14 mouse cellular contexts compared by ENCODE assay signal in the genomic region with DNA sequence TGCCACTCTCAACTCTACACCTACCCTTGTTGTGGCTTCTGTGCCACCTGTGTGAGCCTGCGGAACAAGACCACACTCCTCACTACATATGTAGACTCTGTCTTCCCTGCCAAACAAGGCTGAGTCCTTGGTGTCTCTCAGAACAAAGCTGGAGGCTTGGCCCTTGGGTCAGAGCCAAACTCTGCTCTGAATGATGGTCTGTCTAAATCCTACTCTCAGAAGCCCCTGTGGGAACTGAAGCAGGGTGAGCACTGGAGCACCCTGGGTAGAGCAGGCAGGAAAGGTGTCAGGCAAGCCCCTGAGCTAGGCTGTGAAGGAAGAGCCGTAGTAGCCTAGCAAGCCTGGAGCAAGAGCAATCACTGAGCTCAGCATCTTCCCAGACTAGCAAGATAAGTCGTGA. TPM values are rescaled to one million over a fixed set of nuclear protein-coding genes. Genes with fewer than 3 reads are reported as not detected.
A peak's percentile ranks its signal among the peaks of the same experiment; 100 is the strongest.
DNase-seq lines count a peak whose midpoint lies in the region; ATAC-seq and TF ChIP-seq lines count a peak whose summit lies in the region.
"Had no signal": no experiment of that assay in that cellular context is flagged by ENCODE, and none has a peak within 500 bp of the region (broad histone marks: within the 10 kb centered on the region; RNA-seq: fewer than 3 reads in every experiment).

No protein-coding gene starts in this region.

- ATAC-seq in heart, postnatal 0 days (ENCODE audit: insufficient read depth, low read depth): no peak
- ATAC-seq in midbrain, embryonic 16.5 days: no peak
- no peak for ATAC-seq in frontal cortex, adult (ENCODE audit: low TSS enrichment)
- ATAC-seq: forebrain, embryonic 16.5 days had no signal

- no peak overlapping the region for H3K9ac ChIP-seq in heart, postnatal 0 days (replicated peaks; ENCODE audit: low read depth, low read length)
- H3K9ac ChIP-seq in midbrain, embryonic 16.5 days (ENCODE audit: low read depth, low read length): no peak overlapping the region
- H3K9ac ChIP-seq: neural tube, embryonic 12.5 days had no signal

- DNase-seq in heart, postnatal 0 days (ENCODE audit: low spot score): no peak
- DNase-seq in heart, postnatal 36 days: no peak
- DNase-seq in midbrain, embryonic 10.5 days (ENCODE audit: low spot score): no peak
- DNase-seq in embryonic facial prominence, embryonic 10.5 days (ENCODE audit: low spot score): no peak
- peak; percentile 41 to 48 for DNase-seq in thymus, postnatal 10 days (ENCODE audit: low spot score in 2 of 2)
- DNase-seq in yolk sac, embryonic 10.5 days (ENCODE audit: low spot score): no peak
- DNase-seq: kidney, adult 18-20 months; layer of hippocampus, postnatal 36 days had no signal

- no peak for TF ChIP-seq CTCF in heart, postnatal 0 days (IDR thresholded peaks at IDR 0.05; ENCODE audit: low read depth)

- peak overlapping the region; percentile 47 for H3K27ac ChIP-seq in heart, postnatal 0 days (ENCODE audit: low read depth)
- H3K27ac ChIP-seq in midbrain, embryonic 10.5 days (replicated peaks): 0 out of 2 replicates have a peak overlapping the region, but pooled peaks have one; percentile 38
- H3K27ac ChIP-seq in midbrain, embryonic 16.5 days (ENCODE audit: low read length): no peak overlapping the region
- 0 out of 2 replicates have a peak overlapping the region, but pooled peaks have one; percentile 25 for H3K27ac ChIP-seq in embryonic facial prominence, embryonic 10.5 days (replicated peaks)
- H3K27ac ChIP-seq: neural tube, embryonic 12.5 days had no signal

- intact Hi-C loops in heart, postnatal 36 days (cut with DNase I): no loop called here

- H3K4me1 ChIP-seq in heart, postnatal 0 days (ENCODE audit: control insufficient read depth, insufficient read depth): peaks cover 45% of the 10 kb centered on the region
- H3K4me1 ChIP-seq in midbrain, embryonic 10.5 days: peaks cover 24% of the 10 kb centered on the region
- H3K4me1 ChIP-seq in midbrain, embryonic 16.5 days (ENCODE audit: control insufficient read depth, insufficient read depth, low read length): no peaks in the 10 kb centered on the region
- peaks cover 38% of the 10 kb centered on the region for H3K4me1 ChIP-seq in embryonic facial prominence, embryonic 10.5 days

- no peaks in the 10 kb centered on the region for H3K9me3 ChIP-seq in heart, postnatal 0 days (replicated peaks; ENCODE audit: control insufficient read depth, low read length)
- no peaks in the 10 kb centered on the region for H3K9me3 ChIP-seq in midbrain, embryonic 10.5 days (replicated peaks)
- H3K9me3 ChIP-seq in midbrain, embryonic 16.5 days (replicated peaks; ENCODE audit: control insufficient read depth, low read length, poor library complexity, severe bottlenecking): no peaks in the 10 kb centered on the region
- H3K9me3 ChIP-seq in embryonic facial prominence, embryonic 10.5 days: no peaks in the 10 kb centered on the region
- H3K9me3 ChIP-seq: neural tube, embryonic 12.5 days had no signal

- H3K27me3 ChIP-seq in heart, postnatal 0 days (ENCODE audit: control insufficient read depth, insufficient read depth, low read length): no peaks in the 10 kb centered on the region
- no peaks in the 10 kb centered on the region; the same call in none of the 2 replicates for H3K27me3 ChIP-seq in midbrain, embryonic 10.5 days (ENCODE audit: low read depth, poor library complexity, severe bottlenecking)
- H3K27me3 ChIP-seq in midbrain, embryonic 16.5 days (ENCODE audit: control insufficient read depth, insufficient read depth, low read depth, low read length): no peaks in the 10 kb centered on the region
- H3K27me3 ChIP-seq in embryonic facial prominence, embryonic 10.5 days (replicated peaks; ENCODE audit: low read depth, poor library complexity, severe bottlenecking): no peaks in the 10 kb centered on the region
- H3K27me3 ChIP-seq: neural tube, embryonic 12.5 days had no signal

- H3K36me3 ChIP-seq in heart, postnatal 0 days (replicated peaks; ENCODE audit: control insufficient read depth, insufficient read depth, low read length): no peaks in the 10 kb centered on the region
- H3K36me3 ChIP-seq in midbrain, embryonic 10.5 days: no peaks in the 10 kb centered on the region
- no peaks in the 10 kb centered on the region for H3K36me3 ChIP-seq in midbrain, embryonic 16.5 days (ENCODE audit: control insufficient read depth, insufficient read depth, low read length)
- no peaks in the 10 kb centered on the region for H3K36me3 ChIP-seq in embryonic facial prominence, embryonic 10.5 days (replicated peaks)
- H3K36me3 ChIP-seq: neural tube, embryonic 12.5 days had no signal

- WGBS in heart, postnatal 0 days: 26% methylated on average over 3 of the region's 3 CpGs
- WGBS in midbrain, embryonic 10.5 days: 80% methylated on average over 3 of the region's 3 CpGs
- WGBS in midbrain, embryonic 16.5 days: 78% methylated on average over 3 of the region's 3 CpGs
- 76% methylated on average over 3 of the region's 3 CpGs for WGBS in embryonic facial prominence, embryonic 10.5 days

- no peak for TF ChIP-seq EP300 in heart, postnatal 0 days (IDR thresholded peaks at IDR 0.05; ENCODE audit: low read depth)

- H3K4me3 ChIP-seq in heart, postnatal 0 days (ENCODE audit: low read depth, low read length): no peak overlapping the region
- H3K4me3 ChIP-seq in midbrain, embryonic 10.5 days: no peak overlapping the region
- H3K4me3 ChIP-seq in midbrain, embryonic 16.5 days (ENCODE audit: low read depth, low read length): no peak overlapping the region
- H3K4me3 ChIP-seq in embryonic facial prominence, embryonic 10.5 days: no peak overlapping the region
- H3K4me3 ChIP-seq: neural tube, embryonic 12.5 days had no signal

- 0 out of 2 replicates have a peak overlapping the region, but pooled peaks have one; percentile 2 for H3K4me2 ChIP-seq in heart, postnatal 0 days (ENCODE audit: low read depth, low read length)
- H3K4me2 ChIP-seq in midbrain, embryonic 16.5 days (ENCODE audit: low read length): no peak overlapping the region
- H3K4me2 ChIP-seq: neural tube, embryonic 12.5 days had no signal

RNA-seq across cellular contexts. Expression of gene Egfl7, which starts 29.6 kb away (rescaled TPM):
- 375 and 401 TPM in 2 replicates for total RNA-seq in heart, postnatal 0 days (2014; rRNA removed; ENCODE audit: low replicate concordance)
- polyA plus RNA-seq in heart, postnatal 0 days (2015; fragmentation: Nextera tagmentation; extraction: Ambion mirVana): 158 and 159 TPM in 2 replicates
- 100 to 1,000 TPM; 146 to 183 TPM for total RNA-seq in heart, postnatal 36 days (2021)
- 68.5 and 85.7 TPM in 2 replicates for polyA plus RNA-seq in midbrain, embryonic 10.5 days (2016; fragmentation: Nextera tagmentation; extraction: Ambion mirVana)
- polyA plus RNA-seq in midbrain, embryonic 16.5 days (2015; fragmentation: Nextera tagmentation; extraction: Ambion mirVana): 62.0 and 64.4 TPM in 2 replicates
- polyA plus RNA-seq in embryonic facial prominence, embryonic 10.5 days (2016; fragmentation: Nextera tagmentation; extraction: Ambion mirVana): 93.2 and 96.6 TPM in 2 replicates

RNA-seq across cellular contexts. Expression of gene Notch1, which starts 33.7 kb away (rescaled TPM):
- total RNA-seq in heart, postnatal 0 days (2014; rRNA removed; ENCODE audit: low replicate concordance): 54.0 and 63.3 TPM in 2 replicates
- polyA plus RNA-seq in heart, postnatal 0 days (2015; fragmentation: Nextera tagmentation; extraction: Ambion mirVana): 4.9 and 5.7 TPM in 2 replicates
- 10 to 100 TPM; 29.5 to 34.0 TPM for total RNA-seq in heart, postnatal 36 days (2021)
- 30.1 and 38.3 TPM in 2 replicates for polyA plus RNA-seq in midbrain, embryonic 10.5 days (2016; fragmentation: Nextera tagmentation; extraction: Ambion mirVana)
- polyA plus RNA-seq in midbrain, embryonic 16.5 days (2015; fragmentation: Nextera tagmentation; extraction: Ambion mirVana): 10.7 and 11.4 TPM in 2 replicates
- polyA plus RNA-seq in embryonic facial prominence, embryonic 10.5 days (2016; fragmentation: Nextera tagmentation; extraction: Ambion mirVana): 17.1 and 20.3 TPM in 2 replicates

RNA-seq across cellular contexts. Expression of gene Gm20532, which starts 36.2 kb away (rescaled TPM):
- not detected in 2 replicates for total RNA-seq in heart, postnatal 0 days (2014; rRNA removed; ENCODE audit: low replicate concordance)
- not detected in 2 replicates for polyA plus RNA-seq in heart, postnatal 0 days (2015; fragmentation: Nextera tagmentation; extraction: Ambion mirVana)
- total RNA-seq in heart, postnatal 36 days (2021): not detected
- not detected in 2 replicates for polyA plus RNA-seq in midbrain, embryonic 10.5 days (2016; fragmentation: Nextera tagmentation; extraction: Ambion mirVana)
- polyA plus RNA-seq in midbrain, embryonic 16.5 days (2015; fragmentation: Nextera tagmentation; extraction: Ambion mirVana): 0.30 TPM in 1 of 2 replicates, not detected in the other
- not detected in 2 replicates for polyA plus RNA-seq in embryonic facial prominence, embryonic 10.5 days (2016; fragmentation: Nextera tagmentation; extraction: Ambion mirVana)
- total RNA-seq: granulocyte monocyte progenitor cell, adult 5-6 weeks; layer of hippocampus, postnatal 36 days had no signal
- polyA plus RNA-seq: embryonic facial prominence, embryonic 11.5 days; forebrain, embryonic 16.5 days; neural tube, embryonic 12.5 days had no signal

RNA-seq across cellular contexts. Expression of gene Agpat2, which starts 54.0 kb away (rescaled TPM):
- total RNA-seq in heart, postnatal 0 days (2014; rRNA removed; ENCODE audit: low replicate concordance): 41.0 and 49.3 TPM in 2 replicates
- polyA plus RNA-seq in heart, postnatal 0 days (2015; fragmentation: Nextera tagmentation; extraction: Ambion mirVana): 23.9 and 24.1 TPM in 2 replicates
- total RNA-seq in heart, postnatal 36 days (2021): 10 to 100 TPM; 69.1 to 71.6 TPM
- polyA plus RNA-seq in midbrain, embryonic 10.5 days (2016; fragmentation: Nextera tagmentation; extraction: Ambion mirVana): 9.0 and 10.6 TPM in 2 replicates
- 4.0 and 4.1 TPM in 2 replicates for polyA plus RNA-seq in midbrain, embryonic 16.5 days (2015; fragmentation: Nextera tagmentation; extraction: Ambion mirVana)
- polyA plus RNA-seq in embryonic facial prominence, embryonic 10.5 days (2016; fragmentation: Nextera tagmentation; extraction: Ambion mirVana): 12.4 and 12.9 TPM in 2 replicates

Comparison
In these comparisons a context has a peak if more than half of its experiments do, and no peak if none do; other contexts are left out.
1. DNase-seq: peak in thymus, postnatal 10 days (2 of 2); none in heart, postnatal 0 days (single experiment), heart, postnatal 36 days (0 of 2), midbrain, embryonic 10.5 days (single experiment), embryonic facial prominence, embryonic 10.5 days (single experiment) and yolk sac, embryonic 10.5 days (single experiment).